In genomic region chr17:9776286-9777016, GRCm38 (mm10) we compare ENCODE assay signal across 10 mouse cellular contexts.
DNase-seq lines count a peak whose midpoint lies in the region; ATAC-seq lines count a peak whose summit lies in the region.
"Had no signal": no experiment of that assay in that cellular context is flagged by ENCODE, and none has a peak within 500 bp of the region (broad histone marks: within the 10 kb centered on the region; RNA-seq: fewer than 3 reads in every experiment).

No protein-coding gene starts in this region.

- no peak overlapping the region for H3K4me2 ChIP-seq in hindbrain, embryonic 15.5 days
- H3K4me2 ChIP-seq in neural tube, embryonic 11.5 days (ENCODE audit: low read depth) = no peak overlapping the region
- H3K4me2 ChIP-seq: embryonic facial prominence, embryonic 15.5 days; liver, embryonic 11.5 days had no signal

- DNase-seq in frontal cortex, postnatal 25 days (ENCODE audit: low spot score in 2 of 2) = no peak
- peak; percentile 75 for DNase-seq in brain, embryonic 18.5 days (ENCODE audit: low read depth, low spot score)
- peak; percentile 51 for DNase-seq in neural tube, embryonic 11.5 days (ENCODE audit: low spot score)
- no peak for DNase-seq in gastrocnemius, postnatal 10 days
- no peak for DNase-seq in adrenal gland, postnatal 14 days
- DNase-seq in ovary, postnatal 14 days (ENCODE audit: low spot score) = no peak

- peak; percentile 87 for ATAC-seq in frontal cortex, adult (ENCODE audit: low TSS enrichment)
- ATAC-seq in hindbrain, embryonic 15.5 days (ENCODE audit: low FRiP score, low read depth) = peak; percentile 85
- peak; percentile 82 for ATAC-seq in neural tube, embryonic 11.5 days (ENCODE audit: insufficient read depth, low FRiP score, low TSS enrichment)

- H3K27me3 ChIP-seq in hindbrain, embryonic 15.5 days = no peaks in the 10 kb centered on the region
- no peaks in the 10 kb centered on the region for H3K27me3 ChIP-seq in neural tube, embryonic 11.5 days (ENCODE audit: control insufficient read depth, insufficient read depth, low read length)
- H3K27me3 ChIP-seq: embryonic facial prominence, embryonic 15.5 days had no signal

- WGBS in hindbrain, embryonic 15.5 days = 23% methylated on average over 8 of the region's 9 CpGs
- WGBS in neural tube, embryonic 11.5 days = 38% methylated on average over 8 of the region's 9 CpGs

- no peak overlapping the region for H3K4me3 ChIP-seq in hindbrain, embryonic 15.5 days
- no peak overlapping the region for H3K4me3 ChIP-seq in neural tube, embryonic 11.5 days (ENCODE audit: low read depth, low read length)
- H3K4me3 ChIP-seq: embryonic facial prominence, embryonic 15.5 days had no signal

- no peaks in the 10 kb centered on the region for H3K9me3 ChIP-seq in hindbrain, embryonic 15.5 days
- H3K9me3 ChIP-seq in neural tube, embryonic 11.5 days (ENCODE audit: control insufficient read depth, low read length) = no peaks in the 10 kb centered on the region
- H3K9me3 ChIP-seq: embryonic facial prominence, embryonic 15.5 days had no signal

- H3K4me1 ChIP-seq in hindbrain, embryonic 15.5 days (replicated peaks) = peaks cover 24% of the 10 kb centered on the region
- H3K4me1 ChIP-seq in neural tube, embryonic 11.5 days (ENCODE audit: control insufficient read depth, insufficient read depth, low read length) = peaks cover 6% of the 10 kb centered on the region
- H3K4me1 ChIP-seq: embryonic facial prominence, embryonic 15.5 days had no signal

- no peaks in the 10 kb centered on the region for H3K36me3 ChIP-seq in hindbrain, embryonic 15.5 days
- H3K36me3 ChIP-seq in neural tube, embryonic 11.5 days (ENCODE audit: control insufficient read depth, insufficient read depth, low read length) = no peaks in the 10 kb centered on the region
- H3K36me3 ChIP-seq: embryonic facial prominence, embryonic 15.5 days had no signal

- peak overlapping the region; percentile 85 for H3K27ac ChIP-seq in hindbrain, embryonic 15.5 days (replicated peaks)
- peak overlapping the region; percentile 60 for H3K27ac ChIP-seq in neural tube, embryonic 11.5 days (ENCODE audit: low read depth, low read length)
- H3K27ac ChIP-seq: embryonic facial prominence, embryonic 15.5 days had no signal

- H3K9ac ChIP-seq in hindbrain, embryonic 15.5 days = no peak overlapping the region
- no peak overlapping the region for H3K9ac ChIP-seq in neural tube, embryonic 11.5 days (ENCODE audit: low read length)
- H3K9ac ChIP-seq: embryonic facial prominence, embryonic 15.5 days had no signal

Comparison
In these comparisons a context has a peak if more than half of its experiments do, and no peak if none do; other contexts are left out.
1. DNase-seq: peak in brain, embryonic 18.5 days (single experiment) and neural tube, embryonic 11.5 days (single experiment); none in frontal cortex, postnatal 25 days (0 of 2), gastrocnemius, postnatal 10 days (single experiment), adrenal gland, postnatal 14 days (single experiment) and ovary, postnatal 14 days (single experiment).
2. Peak in every context shown above with its lines, with median percentiles within 50 percentile points of each other: ATAC-seq.